Mouse (Mus musculus) lung, postnatal 14 days (tissue): ENCODE measurements around the gene Ocln.
"Not testable (repeated sequence)": the region's sequence is repeated elsewhere in the genome, so short reads cannot be mapped to it uniquely, and the experiment has no call there.

Experiments
- DNase-seq: peaks from one replicate; pipeline ENCODE4 v3.0.0; 2021

The Ocln gene

GRCm38 (mm10) chr13:100491623-100492022, 60.9 kb downstream of the Ocln start:
- DNase-seq: no peak

- DNase-seq: no peak
Observed at GRCm38 (mm10) chr13:100490424-100490823, 62.1 kb downstream of the Ocln start.

- no peak for DNase-seq
Observed at GRCm38 (mm10) chr13:100483610-100484009, 68.9 kb downstream of the Ocln start.

GRCm38 (mm10) chr13:100463527-100464222, 88.8 kb downstream of the Ocln start:
- no peak for DNase-seq

GRCm38 (mm10) chr13:100461336-100461735, 91.2 kb downstream of the Ocln start:
- DNase-seq: no peak

- DNase-seq: not testable (repeated sequence)
Observed at GRCm38 (mm10) chr13:100452415-100453127, 99.9 kb downstream of the Ocln start, which contains the start of gene Naip1. TSS of gene Naip1 (minus strand) at chr13:100452869.

- no peak for DNase-seq
Observed at GRCm38 (mm10) chr13:100449495-100449894, 103.0 kb downstream of the Ocln start.
